Comparison of ENCODE assay signal across 17 mouse cellular contexts in the genomic region with DNA sequence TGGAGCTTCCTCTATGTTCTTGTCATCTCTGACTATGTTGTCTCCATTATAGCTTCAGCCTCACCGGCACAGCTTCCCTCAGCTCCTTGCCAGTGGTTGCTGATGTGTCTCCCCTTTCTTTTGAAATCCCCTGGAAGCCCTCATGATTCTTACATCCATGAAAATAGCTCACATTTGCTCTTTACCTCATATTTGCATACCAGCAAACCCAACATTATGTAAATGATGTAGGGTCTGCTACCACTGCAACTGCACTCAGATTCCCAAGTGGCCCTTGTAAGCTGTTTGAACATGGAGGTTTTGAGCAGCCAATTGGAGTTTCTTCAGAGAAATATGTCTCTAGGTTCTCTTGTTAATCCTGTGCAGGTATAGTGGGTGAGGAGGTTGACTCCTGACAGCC.
"Had no signal": no experiment of that assay in that cellular context is flagged by ENCODE, and none has a peak within 500 bp of the region (broad histone marks: within the 10 kb centered on the region; RNA-seq: fewer than 3 reads in every experiment).

No protein-coding gene starts in this region.

- H3K36me3 ChIP-seq: neural tube, embryonic 12.5 days; neural tube, embryonic 13.5 days; neural tube, embryonic 15.5 days; stomach, embryonic 15.5 days had no signal

- H3K27me3 ChIP-seq: neural tube, embryonic 12.5 days; neural tube, embryonic 13.5 days; neural tube, embryonic 15.5 days; stomach, embryonic 15.5 days had no signal

- DNase-seq: retina, postnatal 1 day; right cerebral cortex, adult 18-20 months; right cerebral cortex, postnatal 14 days; right cerebral cortex, postnatal 25 days; right cerebral cortex, postnatal 4 days; spleen, adult 18-20 months; thymus, adult 18-20 months; thymus, adult 2 months; thymus, postnatal 14 days; thymus, postnatal 25 days; thymus, postnatal 36 days; thymus, postnatal 4 days had no signal

- H3K9ac ChIP-seq: neural tube, embryonic 12.5 days; neural tube, embryonic 13.5 days; neural tube, embryonic 15.5 days; stomach, embryonic 15.5 days had no signal

- H3K9me3 ChIP-seq: neural tube, embryonic 12.5 days; neural tube, embryonic 13.5 days; neural tube, embryonic 15.5 days; stomach, embryonic 15.5 days had no signal

- H3K4me3 ChIP-seq: neural tube, embryonic 12.5 days; neural tube, embryonic 13.5 days; neural tube, embryonic 15.5 days; stomach, embryonic 15.5 days had no signal

- H3K4me1 ChIP-seq: neural tube, embryonic 12.5 days; neural tube, embryonic 13.5 days; neural tube, embryonic 15.5 days; stomach, embryonic 15.5 days had no signal

- H3K27ac ChIP-seq: neural tube, embryonic 12.5 days; neural tube, embryonic 13.5 days; neural tube, embryonic 15.5 days; stomach, embryonic 15.5 days; stomach, postnatal 0 days had no signal

- H3K4me2 ChIP-seq: neural tube, embryonic 12.5 days; neural tube, embryonic 13.5 days; neural tube, embryonic 15.5 days; stomach, embryonic 15.5 days had no signal
